Mouse (Mus musculus): ENCODE measurements around the gene Ugt1a6b. TPM values are rescaled to one million over a fixed set of nuclear protein-coding genes. Genes with fewer than 3 reads are reported as not detected.
"Not testable (repeated sequence)": the region's sequence is repeated elsewhere in the genome, so short reads cannot be mapped to it uniquely, and the experiment has no call there.

Ugt1a6b gene
- total RNA-seq, 1 experiment = 0.13 TPM

DNA sequence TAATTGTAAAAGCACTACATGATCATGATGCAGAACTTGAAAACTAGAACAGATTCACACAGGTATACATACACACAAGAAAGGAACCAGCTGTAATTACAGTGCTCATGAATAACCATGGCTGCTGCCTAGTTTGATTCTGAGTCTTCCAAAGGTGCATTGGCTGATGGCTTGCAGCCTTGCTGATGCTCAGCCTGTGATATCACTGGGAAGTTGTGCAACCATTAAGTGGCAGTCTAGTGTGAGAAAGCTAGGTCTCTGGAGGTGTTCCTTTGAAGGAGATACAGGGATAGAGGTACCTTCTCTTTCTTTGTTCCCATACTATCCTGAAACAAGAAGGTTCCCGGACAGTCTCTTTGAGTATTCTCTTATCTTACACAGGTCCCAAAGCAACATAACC, 116.0 kb downstream of the Ugt1a6b start:
- no peak for DNase-seq (ENCODE audit: low read depth, low spot score)
- Histone ChIP-seq H3K36me3 (ENCODE audit: control insufficient read depth, insufficient read depth, low read length, poor library complexity, severe bottlenecking) (no peaks in the 10 kb centered on the region), H3K4me3 (ENCODE audit: insufficient read depth in 1 of 2, low read depth in 1 of 2, low read length in 2 of 2, poor library complexity in 1 of 2, severe bottlenecking in 1 of 2) (no peak overlapping the region), H3K9ac (ENCODE audit: insufficient read depth, low read depth, low read length, poor library complexity, severe bottlenecking) (no peak overlapping the region), H3K4me1 (ENCODE audit: control insufficient read depth in 2 of 2, insufficient read depth in 2 of 2, low read length in 2 of 2, poor library complexity in 1 of 2) (no peaks in the 10 kb centered on the region), H3K9me3 (ENCODE audit: control insufficient read depth, insufficient read depth, low read depth, low read length) (no peaks in the 10 kb centered on the region), H3K27ac (ENCODE audit: insufficient read depth, low read depth, low read length, poor library complexity, severe bottlenecking) (no peak overlapping the region)
- in situ Hi-C loops (cut with MboI; ENCODE audit: low sequenced_read_pairs in 2 of 2, unreplicated experiment in 2 of 2) = no loop called here
- no peak for TF ChIP-seq ZNF384 (IDR thresholded peaks at IDR 0.05; ENCODE audit: low read depth, low read length)
- TF ChIP-seq CHD2 (IDR thresholded peaks at IDR 0.05; ENCODE audit: low read depth, low read length) = no peak
- no peak for TF ChIP-seq ZC3H11A (IDR thresholded peaks at IDR 0.05; ENCODE audit: borderline replicate concordance, low read depth, low read length)
- no peak for TF ChIP-seq HCFC1 (IDR thresholded peaks at IDR 0.05; ENCODE audit: borderline replicate concordance, insufficient read depth, low read length)
- TF ChIP-seq MAFK (IDR thresholded peaks at IDR 0.05; ENCODE audit: insufficient read depth, low read depth, low read length) = no peak

DNA sequence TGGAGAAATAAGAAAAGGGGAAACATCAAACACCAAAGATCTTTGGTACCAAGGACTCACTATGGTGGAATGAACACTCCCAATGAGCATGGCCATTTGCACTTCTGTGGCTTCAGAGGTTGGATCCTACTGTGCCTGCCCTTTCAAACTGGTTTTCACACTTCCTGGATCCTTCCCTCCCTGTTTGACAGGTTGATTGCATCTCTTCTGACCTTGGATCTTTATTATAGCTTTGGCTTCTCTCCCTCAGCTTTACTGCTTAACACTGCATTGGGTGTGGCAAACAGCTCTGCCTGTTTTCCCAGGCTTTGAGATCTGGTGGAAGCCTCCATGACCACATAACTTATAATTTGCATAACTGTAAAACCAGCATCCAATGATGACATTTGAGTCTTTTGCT, 117.3 kb downstream of the Ugt1a6b start:
- in situ Hi-C loops (cut with MboI; ENCODE audit: low sequenced_read_pairs in 2 of 2, unreplicated experiment in 2 of 2) = no loop called here
- no peak overlapping the region for H3K4me3 ChIP-seq (ENCODE audit: insufficient read depth in 1 of 2, low read depth in 1 of 2, low read length in 2 of 2, poor library complexity in 1 of 2, severe bottlenecking in 1 of 2)
- no peak for TF ChIP-seq MAFK (IDR thresholded peaks at IDR 0.05; ENCODE audit: insufficient read depth, low read depth, low read length)
- no peak for TF ChIP-seq CHD2 (IDR thresholded peaks at IDR 0.05; ENCODE audit: low read depth, low read length)
- TF ChIP-seq HCFC1 (IDR thresholded peaks at IDR 0.05; ENCODE audit: borderline replicate concordance, insufficient read depth, low read length) = no peak
- TF ChIP-seq ZC3H11A (IDR thresholded peaks at IDR 0.05; ENCODE audit: borderline replicate concordance, low read depth, low read length) = no peak
- TF ChIP-seq ZNF384 (IDR thresholded peaks at IDR 0.05; ENCODE audit: low read depth, low read length) = no peak

DNA sequence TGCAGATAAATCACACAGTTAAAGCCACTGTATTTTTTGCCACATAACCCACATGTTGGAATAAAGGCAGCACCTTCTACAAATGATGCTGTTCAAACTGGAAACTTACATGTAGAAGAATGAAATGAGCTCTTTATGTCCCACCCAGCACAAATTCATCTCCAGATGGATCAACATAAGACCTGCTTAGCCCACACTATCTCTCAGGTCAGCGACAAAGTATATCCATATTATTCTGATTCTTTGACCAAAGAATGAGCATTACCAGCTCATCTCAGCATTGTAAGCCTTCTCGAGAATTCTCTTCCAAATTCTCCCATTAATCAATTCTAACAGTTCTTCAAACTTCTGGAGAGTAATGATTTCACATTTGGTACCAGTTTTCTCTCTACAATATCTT, 119.2 kb downstream of the Ugt1a6b start:
- no peak overlapping the region for H3K9ac ChIP-seq (ENCODE audit: insufficient read depth, low read depth, low read length, poor library complexity, severe bottlenecking)
- no peak for TF ChIP-seq ZNF384 (IDR thresholded peaks at IDR 0.05; ENCODE audit: low read depth, low read length)
- TF ChIP-seq MAFK (IDR thresholded peaks at IDR 0.05; ENCODE audit: insufficient read depth, low read depth, low read length) = no peak
- TF ChIP-seq CHD2 (IDR thresholded peaks at IDR 0.05; ENCODE audit: low read depth, low read length) = no peak
- TF ChIP-seq ZC3H11A (IDR thresholded peaks at IDR 0.05; ENCODE audit: borderline replicate concordance, low read depth, low read length) = no peak
- TF ChIP-seq HCFC1 (IDR thresholded peaks at IDR 0.05; ENCODE audit: borderline replicate concordance, insufficient read depth, low read length) = no peak
- DNase-seq (ENCODE audit: low read depth, low spot score) = no peak
- H3K4me3 ChIP-seq (ENCODE audit: insufficient read depth in 1 of 2, low read depth in 1 of 2, low read length in 2 of 2, poor library complexity in 1 of 2, severe bottlenecking in 1 of 2) = no peak overlapping the region
- H3K36me3 ChIP-seq (ENCODE audit: control insufficient read depth, insufficient read depth, low read length, poor library complexity, severe bottlenecking) = no peaks in the 10 kb centered on the region
- in situ Hi-C loops (cut with MboI; ENCODE audit: low sequenced_read_pairs in 2 of 2, unreplicated experiment in 2 of 2) = no loop called here
- H3K9me3 ChIP-seq (ENCODE audit: control insufficient read depth, insufficient read depth, low read depth, low read length) = no peaks in the 10 kb centered on the region
- no peak overlapping the region for H3K27ac ChIP-seq (ENCODE audit: insufficient read depth, low read depth, low read length, poor library complexity, severe bottlenecking)
- no peaks in the 10 kb centered on the region for H3K4me1 ChIP-seq (ENCODE audit: control insufficient read depth in 2 of 2, insufficient read depth in 2 of 2, low read length in 2 of 2, poor library complexity in 1 of 2)

More for the DNA sequence above, 117.3 kb downstream of the Ugt1a6b start:
- DNase-seq (ENCODE audit: low read depth, low spot score) = no peak
- no peaks in the 10 kb centered on the region for H3K9me3 ChIP-seq (ENCODE audit: control insufficient read depth, insufficient read depth, low read depth, low read length)
- H3K9ac ChIP-seq (ENCODE audit: insufficient read depth, low read depth, low read length, poor library complexity, severe bottlenecking) = no peak overlapping the region
- H3K27ac ChIP-seq (ENCODE audit: insufficient read depth, low read depth, low read length, poor library complexity, severe bottlenecking) = no peak overlapping the region
- H3K36me3 ChIP-seq (ENCODE audit: control insufficient read depth, insufficient read depth, low read length, poor library complexity, severe bottlenecking) = no peaks in the 10 kb centered on the region
- no peaks in the 10 kb centered on the region for H3K4me1 ChIP-seq (ENCODE audit: control insufficient read depth in 2 of 2, insufficient read depth in 2 of 2, low read length in 2 of 2, poor library complexity in 1 of 2)

DNA sequence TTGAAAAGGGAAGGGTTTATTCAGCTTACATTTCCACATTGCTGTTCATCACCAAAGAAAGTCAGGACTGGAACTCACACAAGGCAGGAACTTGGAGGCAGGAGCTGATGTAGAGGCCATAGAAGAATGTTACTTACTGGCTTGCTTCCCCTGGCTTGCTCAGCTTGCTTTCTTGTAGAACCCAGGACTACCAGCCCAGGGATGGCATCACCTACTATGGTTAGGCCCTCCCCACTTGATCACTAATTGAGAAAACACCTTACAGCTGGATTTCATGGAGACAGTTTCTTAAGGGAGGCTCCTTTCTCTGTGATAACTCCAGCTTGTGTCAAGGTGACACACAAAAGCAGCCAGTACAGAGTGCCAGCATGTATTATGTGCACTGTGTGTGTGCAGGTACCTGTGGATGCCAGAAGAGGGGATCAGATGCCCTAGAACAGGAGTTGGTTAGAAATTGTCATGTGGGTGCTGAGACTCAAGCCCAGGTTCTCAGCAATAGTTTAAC, 120.0 kb downstream of the Ugt1a6b start:
- H3K9me3 ChIP-seq (ENCODE audit: control insufficient read depth, insufficient read depth, low read depth, low read length); DNase-seq (ENCODE audit: low read depth, low spot score); in situ Hi-C loops (cut with MboI; ENCODE audit: low sequenced_read_pairs in 2 of 2, unreplicated experiment in 2 of 2): not testable (repeated sequence)

DNA sequence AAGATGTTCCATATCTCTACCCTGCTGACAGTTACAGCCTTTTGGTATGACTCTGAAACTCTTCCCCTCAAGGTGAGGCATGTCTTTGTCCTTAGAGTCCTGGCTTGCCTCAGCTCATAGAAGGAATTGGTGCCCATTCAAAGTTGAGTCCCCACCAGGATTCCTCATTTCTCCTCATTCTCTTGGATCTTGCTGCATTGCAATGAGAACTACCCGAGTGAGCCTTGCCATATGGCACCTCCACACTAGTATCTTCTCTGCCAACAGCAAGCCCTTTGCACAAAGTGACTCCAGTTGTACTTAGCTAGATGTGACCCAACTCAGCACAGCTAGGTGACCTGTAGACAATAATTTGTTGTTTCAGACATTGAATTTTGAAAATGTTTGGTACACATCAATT, 120.5 kb downstream of the Ugt1a6b start:
- TF ChIP-seq MAFK (IDR thresholded peaks at IDR 0.05; ENCODE audit: insufficient read depth, low read depth, low read length) (no peak), CHD2 (IDR thresholded peaks at IDR 0.05; ENCODE audit: low read depth, low read length) (no peak), ZNF384 (IDR thresholded peaks at IDR 0.05; ENCODE audit: low read depth, low read length) (no peak), HCFC1 (IDR thresholded peaks at IDR 0.05; ENCODE audit: borderline replicate concordance, insufficient read depth, low read length) (no peak), ZC3H11A (IDR thresholded peaks at IDR 0.05; ENCODE audit: borderline replicate concordance, low read depth, low read length) (no peak)
- in situ Hi-C loops (cut with MboI; ENCODE audit: low sequenced_read_pairs in 2 of 2, unreplicated experiment in 2 of 2) = no loop called here
- H3K9ac ChIP-seq (ENCODE audit: insufficient read depth, low read depth, low read length, poor library complexity, severe bottlenecking) = no peak overlapping the region
- H3K36me3 ChIP-seq (ENCODE audit: control insufficient read depth, insufficient read depth, low read length, poor library complexity, severe bottlenecking) = no peaks in the 10 kb centered on the region
- no peak overlapping the region for H3K4me3 ChIP-seq (ENCODE audit: insufficient read depth in 1 of 2, low read depth in 1 of 2, low read length in 2 of 2, poor library complexity in 1 of 2, severe bottlenecking in 1 of 2)
- no peaks in the 10 kb centered on the region for H3K4me1 ChIP-seq (ENCODE audit: control insufficient read depth in 2 of 2, insufficient read depth in 2 of 2, low read length in 2 of 2, poor library complexity in 1 of 2)
- DNase-seq (ENCODE audit: low read depth, low spot score) = no peak
- H3K9me3 ChIP-seq (ENCODE audit: control insufficient read depth, insufficient read depth, low read depth, low read length) = no peaks in the 10 kb centered on the region
- no peak overlapping the region for H3K27ac ChIP-seq (ENCODE audit: insufficient read depth, low read depth, low read length, poor library complexity, severe bottlenecking)

More for the DNA sequence above, 120.0 kb downstream of the Ugt1a6b start:
- not testable (repeated sequence) for H3K27ac ChIP-seq (ENCODE audit: insufficient read depth, low read depth, low read length, poor library complexity, severe bottlenecking); H3K36me3 ChIP-seq (ENCODE audit: control insufficient read depth, insufficient read depth, low read length, poor library complexity, severe bottlenecking); H3K4me3 ChIP-seq (ENCODE audit: insufficient read depth in 1 of 2, low read depth in 1 of 2, low read length in 2 of 2, poor library complexity in 1 of 2, severe bottlenecking in 1 of 2); H3K4me1 ChIP-seq (ENCODE audit: control insufficient read depth in 2 of 2, insufficient read depth in 2 of 2, low read length in 2 of 2, poor library complexity in 1 of 2); H3K9ac ChIP-seq (ENCODE audit: insufficient read depth, low read depth, low read length, poor library complexity, severe bottlenecking)
